Mouse (Mus musculus) small intestine, adult 10 weeks (tissue): ENCODE measurements around the gene Rab11a. TPM values are rescaled to one million over a fixed set of nuclear protein-coding genes. Genes with fewer than 3 reads are reported as not detected.

Source experiments
- polyA plus RNA-seq: library from polyadenylated mRNA; stranded (reverse); fragments of 350-450 nt; fragmentation: Illumina TruSeq; extraction: RNeasy Lipid Tissue Mini Kit (QIAGEN cat#74804); gene quantifications from one replicate; pipeline ENCODE4 v1.2.3, GENCODE M21; 2014; ENCODE audit warnings: low replicate concordance

The Rab11a gene
- 660 TPM for polyA plus RNA-seq

DNA sequence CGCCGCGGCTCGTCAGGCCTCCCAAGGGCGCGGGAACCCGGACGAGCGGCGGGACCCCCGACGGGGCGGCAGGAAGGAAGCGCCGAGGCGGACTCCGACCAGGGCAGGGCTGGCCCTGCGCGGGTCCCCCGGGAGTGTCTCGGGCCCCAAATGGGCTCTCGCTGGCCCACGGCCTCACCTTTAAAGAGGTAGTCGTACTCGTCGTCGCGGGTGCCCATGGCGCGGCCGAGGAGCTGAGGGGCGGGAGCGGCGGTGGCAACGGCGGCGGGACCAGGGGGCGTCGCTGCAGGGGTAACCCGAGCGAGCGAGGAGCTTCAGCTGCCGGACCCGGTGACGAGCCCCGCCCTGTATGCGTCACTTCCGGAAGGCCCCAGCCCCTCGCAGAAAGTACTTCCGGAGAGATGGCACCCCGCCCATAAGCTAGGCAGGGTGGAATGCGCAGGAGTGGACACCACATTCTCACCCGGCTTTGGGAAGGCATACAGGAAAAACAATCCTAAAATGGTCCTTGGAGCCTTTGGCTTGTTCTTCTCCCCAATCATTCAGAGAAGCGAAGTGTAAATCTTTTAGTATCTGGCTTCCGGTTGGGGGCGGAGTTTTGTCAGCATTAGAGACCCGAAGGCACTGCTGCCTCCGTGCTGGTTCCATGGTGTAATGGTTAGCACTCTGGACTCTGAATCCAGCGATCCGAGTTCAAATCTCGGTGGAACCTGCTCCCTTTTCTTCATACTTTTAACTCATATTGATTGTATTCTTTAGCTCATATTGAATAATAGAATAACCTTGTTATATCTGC, at the start of gene Rab11a:
TSS of gene Rab11a (minus strand) at position 353 of the 796 bp plus-strand sequence.

Other genes with a start within 250 kb of the Rab11a start
- gene Dennd4a, start 73.6 kb upstream of the Rab11a start, polyA plus RNA-seq: 8.1 TPM
- not detected for gene Slc24a1, start 213.8 kb upstream of the Rab11a start, polyA plus RNA-seq
- gene Ints14, start 223.1 kb upstream of the Rab11a start, polyA plus RNA-seq: 13.4 TPM